Mouse (Mus musculus) erythroblast, embryonic 14.5 days (primary cell): Measurements from ENCODE around the gene Gm10309.

Experiments used
- GATA1 ChIP-seq: IDR thresholded peaks from 2 replicates; pipeline ENCODE4 v1.6.1; 2012; ENCODE audit warnings: low read length, inconsistent platforms, mixed read lengths
- TAL1 ChIP-seq: IDR thresholded peaks from 3 replicates; pipeline ENCODE4 v1.6.1; 2012; ENCODE audit warnings: low read length, inconsistent platforms, mixed read lengths

- TF ChIP-seq GATA1 = no peak
- no peak for TF ChIP-seq TAL1
Measured at GRCm38 (mm10) chr17:86546529-86546928, 41.5 kb upstream of the Gm10309 start.
